ENCODE assay signal across 8 mouse cellular contexts in the genomic region with DNA sequence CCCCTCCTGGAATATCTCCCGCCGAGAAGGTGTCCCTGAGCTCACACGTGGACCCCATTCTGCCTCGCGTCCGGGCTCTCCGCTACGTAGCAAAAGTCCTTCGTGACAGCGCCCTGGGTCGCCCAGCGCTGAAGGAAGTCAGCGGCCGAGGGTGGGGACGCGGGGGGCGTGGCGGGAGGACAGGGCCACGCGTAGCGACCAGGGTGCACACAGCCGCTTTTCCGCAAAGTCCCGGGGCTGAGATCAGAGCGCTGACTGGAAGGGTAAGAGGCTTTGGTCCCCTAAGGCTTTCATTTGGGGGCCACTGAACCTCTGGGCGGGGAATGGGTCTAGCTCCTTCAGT. TPM values are rescaled to one million over a fixed set of nuclear protein-coding genes. Genes with fewer than 3 reads are reported as not detected.
DNase-seq lines count a peak whose midpoint lies in the region; ATAC-seq lines count a peak whose summit lies in the region.

No protein-coding gene starts in this region.

- 1% methylated on average over 26 of the region's 26 CpGs for WGBS in embryonic facial prominence, embryonic 11.5 days
- WGBS in heart, embryonic 14.5 days: under 1% methylated on average over 26 of the region's 26 CpGs

- no peak overlapping the region for H3K27ac ChIP-seq in embryonic facial prominence, embryonic 11.5 days (replicated peaks; ENCODE audit: low read depth, low read length)
- no peak overlapping the region for H3K27ac ChIP-seq in heart, embryonic 14.5 days (replicated peaks in 1 of 2; ENCODE audit: control insufficient read depth in 1 of 2, insufficient read depth in 1 of 2, low read depth in 2 of 2, low read length in 2 of 2)

- 0 out of 2 replicates have a peak, but pooled peaks cover 3% of the 10 kb centered on the region for H3K27me3 ChIP-seq in embryonic facial prominence, embryonic 11.5 days (ENCODE audit: control insufficient read depth, insufficient read depth, low read length)
- peaks cover 13% of the 10 kb centered on the region; the same call in 1 of the 2 replicates for H3K27me3 ChIP-seq in heart, embryonic 14.5 days (ENCODE audit: control insufficient read depth, insufficient read depth, low read length)

- H3K36me3 ChIP-seq in embryonic facial prominence, embryonic 11.5 days (replicated peaks; ENCODE audit: control insufficient read depth, insufficient read depth, low read depth, low read length): no peaks in the 10 kb centered on the region
- no peaks in the 10 kb centered on the region for H3K36me3 ChIP-seq in heart, embryonic 14.5 days (ENCODE audit: control insufficient read depth, insufficient read depth, low read length)

- H3K4me1 ChIP-seq in embryonic facial prominence, embryonic 11.5 days (ENCODE audit: control insufficient read depth, insufficient read depth, low read length): peaks cover 9% of the 10 kb centered on the region; the same call in 1 of the 2 replicates
- peaks cover 4 to 12% of the 10 kb centered on the region in 2 experiments; a peak in 3 of 4 replicates for H3K4me1 ChIP-seq in heart, embryonic 14.5 days (ENCODE audit: control insufficient read depth in 2 of 2, insufficient read depth in 2 of 2, low read length in 2 of 2)

- ATAC-seq in embryonic facial prominence, embryonic 11.5 days (replicated peaks; ENCODE audit: insufficient number of reproducible peaks, low FRiP score, low TSS enrichment, low read depth): no peak
- 0 out of 2 replicates have a peak, but pooled peaks have one; percentile 39 for ATAC-seq in heart, embryonic 14.5 days (ENCODE audit: insufficient number of reproducible peaks, insufficient read depth, low FRiP score, low read depth)

- peak; percentile 59 for DNase-seq in T-cell, adult 2 months (ENCODE audit: low spot score)
- DNase-seq in embryonic facial prominence, embryonic 11.5 days (ENCODE audit: low spot score): peak; percentile 46
- peak; percentile 70 for DNase-seq in kidney, postnatal 10 days
- DNase-seq in lung, postnatal 4 days: peak; percentile 60 to 65
- DNase-seq in spleen, adult 12 weeks (ENCODE audit: low spot score): peak; percentile 24
- DNase-seq in layer of hippocampus, adult 9-11 months: no peak
- DNase-seq in cerebellum, postnatal 4 days (ENCODE audit: low spot score in 2 of 2): no peak

- H3K9ac ChIP-seq in embryonic facial prominence, embryonic 11.5 days (replicated peaks; ENCODE audit: low read length): peak overlapping the region; percentile 43
- peak overlapping the region; percentile 61 for H3K9ac ChIP-seq in heart, embryonic 14.5 days (ENCODE audit: low read length)

- no peaks in the 10 kb centered on the region for H3K9me3 ChIP-seq in embryonic facial prominence, embryonic 11.5 days (replicated peaks; ENCODE audit: control insufficient read depth, low read length)
- peaks cover 2% of the 10 kb centered on the region; the same call in 1 of the 2 replicates for H3K9me3 ChIP-seq in heart, embryonic 14.5 days (ENCODE audit: control insufficient read depth, low read length)

- H3K4me3 ChIP-seq in embryonic facial prominence, embryonic 11.5 days (ENCODE audit: low read depth, low read length): peak overlapping the region; percentile 39
- H3K4me3 ChIP-seq in heart, embryonic 14.5 days (ENCODE audit: control insufficient read depth in 1 of 2, insufficient read depth in 1 of 2, low read depth in 1 of 2, low read length in 2 of 2): peak overlapping the region; percentile 44 to 49

- H3K4me2 ChIP-seq in embryonic facial prominence, embryonic 11.5 days (ENCODE audit: low read depth, low read length): peak overlapping the region; percentile 92
- peak overlapping the region; percentile 89 for H3K4me2 ChIP-seq in heart, embryonic 14.5 days (ENCODE audit: low read length)

RNA-seq across cellular contexts. Expression of a gene that starts 0.4 kb away (rescaled TPM):
- polyA plus RNA-seq in embryonic facial prominence, embryonic 11.5 days (2014; fragmentation: Nextera tagmentation; extraction: Ambion mirVana): 0.29 and 0.54 TPM in 2 replicates
- 0.23 and 0.47 TPM in 2 replicates for polyA plus RNA-seq in heart, embryonic 14.5 days (2014; fragmentation: Nextera tagmentation; extraction: Ambion mirVana)

RNA-seq across cellular contexts. Expression of a gene that starts 32.8 kb away (rescaled TPM):
- 8.6 and 9.2 TPM in 2 replicates for polyA plus RNA-seq in embryonic facial prominence, embryonic 11.5 days (2014; fragmentation: Nextera tagmentation; extraction: Ambion mirVana)
- 0.97 and 0.98 TPM in 2 replicates for polyA plus RNA-seq in heart, embryonic 14.5 days (2014; fragmentation: Nextera tagmentation; extraction: Ambion mirVana)

RNA-seq across cellular contexts. Expression of a gene that starts 42.1 kb away (rescaled TPM):
- polyA plus RNA-seq in embryonic facial prominence, embryonic 11.5 days (2014; fragmentation: Nextera tagmentation; extraction: Ambion mirVana): 0.50 TPM in 1 of 2 replicates, not detected in the other
- polyA plus RNA-seq in heart, embryonic 14.5 days (2014; fragmentation: Nextera tagmentation; extraction: Ambion mirVana): not detected in 2 replicates

Comparison
In these comparisons a context has a peak if more than half of its experiments do, and no peak if none do; other contexts are left out.
1. DNase-seq: peak in T-cell, adult 2 months (single experiment), embryonic facial prominence, embryonic 11.5 days (single experiment), kidney, postnatal 10 days (single experiment), lung, postnatal 4 days (2 of 2) and spleen, adult 12 weeks (single experiment); none in layer of hippocampus, adult 9-11 months (single experiment) and cerebellum, postnatal 4 days (0 of 2).